Mouse (Mus musculus): ENCODE results near the gene Pde9a. TPM values are rescaled to one million over a fixed set of nuclear protein-coding genes. Genes with fewer than 3 reads are reported as not detected.

The Pde9a gene
- total and polyA plus RNA-seq, 2 experiments from 2014 or later: 5.7 to 19.5 TPM

GRCm38 (mm10) chr17:31389432-31390050 lies 3.5 kb downstream of the Pde9a start:
- WGBS: 86% methylated on average over 3 of the region's 3 CpGs
- H3K36me3 ChIP-seq (replicated peaks; ENCODE audit: control insufficient read depth, insufficient read depth, low read length): no peaks in the 10 kb centered on the region

GRCm38 (mm10) chr17:31391462-31391861 lies 5.5 kb downstream of the Pde9a start:
- H3K27ac ChIP-seq (ENCODE audit: low read depth): no peak overlapping the region
- no peak for TF ChIP-seq CTCF (IDR thresholded peaks at IDR 0.05; ENCODE audit: low read depth)
- TF ChIP-seq EP300 (IDR thresholded peaks at IDR 0.05; ENCODE audit: low read depth): no peak
- no peak for DNase-seq (ENCODE audit: low spot score)
- no peak for ATAC-seq (ENCODE audit: insufficient read depth, low read depth)
- H3K4me3 ChIP-seq (ENCODE audit: low read depth, low read length): no peak overlapping the region
- H3K4me2 ChIP-seq (ENCODE audit: low read depth, low read length): no peak overlapping the region
- no peak overlapping the region for H3K9ac ChIP-seq (replicated peaks; ENCODE audit: low read depth, low read length)
- 48% methylated on average over 3 of the region's 3 CpGs for WGBS
- peaks cover 18% of the 10 kb centered on the region for H3K27me3 ChIP-seq (ENCODE audit: control insufficient read depth, insufficient read depth, low read length)
- no peaks in the 10 kb centered on the region for H3K9me3 ChIP-seq (replicated peaks; ENCODE audit: control insufficient read depth, low read length)
- H3K4me1 ChIP-seq (ENCODE audit: control insufficient read depth, insufficient read depth): no peaks in the 10 kb centered on the region
- H3K36me3 ChIP-seq (replicated peaks; ENCODE audit: control insufficient read depth, insufficient read depth, low read length): no peaks in the 10 kb centered on the region

More at GRCm38 (mm10) chr17:31389432-31390050, 3.5 kb downstream of the Pde9a start:
- H3K4me3 ChIP-seq (ENCODE audit: low read depth, low read length): no peak overlapping the region
- 0 out of 2 replicates have a peak overlapping the region, but pooled peaks have one; percentile 9 for H3K9ac ChIP-seq (replicated peaks; ENCODE audit: low read depth, low read length)
- H3K9me3 ChIP-seq (replicated peaks; ENCODE audit: control insufficient read depth, low read length): no peaks in the 10 kb centered on the region
- H3K4me2 ChIP-seq (ENCODE audit: low read depth, low read length): no peak overlapping the region
- no peak overlapping the region for H3K27ac ChIP-seq (ENCODE audit: low read depth)
- no peaks in the 10 kb centered on the region for H3K4me1 ChIP-seq (ENCODE audit: control insufficient read depth, insufficient read depth)
- ATAC-seq (ENCODE audit: insufficient read depth, low read depth): no peak
- H3K27me3 ChIP-seq (ENCODE audit: control insufficient read depth, insufficient read depth, low read length): peaks cover 24% of the 10 kb centered on the region
- no peak for DNase-seq (ENCODE audit: low spot score)
- TF ChIP-seq CTCF (IDR thresholded peaks at IDR 0.05; ENCODE audit: low read depth) (no peak), EP300 (IDR thresholded peaks at IDR 0.05; ENCODE audit: low read depth) (no peak)

DNA sequence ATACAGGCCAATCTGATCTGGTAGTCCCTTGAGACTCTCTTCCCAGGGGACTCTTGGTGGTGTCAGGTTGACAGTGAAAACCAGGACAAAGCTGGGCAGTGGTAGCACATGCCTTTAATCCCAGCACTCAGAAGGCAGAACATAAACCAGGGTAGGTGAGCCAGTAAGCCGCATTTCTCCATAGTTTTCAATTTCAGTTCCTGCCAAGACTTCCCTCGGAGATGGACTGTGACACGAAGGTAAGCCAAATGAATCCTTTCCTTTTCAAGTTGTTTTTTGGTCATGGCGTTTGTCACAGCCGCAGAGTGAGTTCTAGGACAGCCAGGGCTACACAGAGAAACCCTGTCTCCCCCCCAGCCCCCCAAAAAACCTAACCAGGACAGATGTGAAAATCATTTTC lies 6.0 kb downstream of the Pde9a start:
- no peak for TF ChIP-seq CTCF (IDR thresholded peaks at IDR 0.05; ENCODE audit: low read depth)
- no peak for TF ChIP-seq EP300 (IDR thresholded peaks at IDR 0.05; ENCODE audit: low read depth)
- H3K4me3 ChIP-seq (ENCODE audit: low read depth, low read length): no peak overlapping the region
- no peak overlapping the region for H3K27ac ChIP-seq (ENCODE audit: low read depth)
- WGBS: 81% methylated on average over 5 of the region's 5 CpGs
- H3K4me2 ChIP-seq (ENCODE audit: low read depth, low read length): no peak overlapping the region
- ATAC-seq (ENCODE audit: insufficient read depth, low read depth): no peak
- no peak for DNase-seq (ENCODE audit: low spot score)
- H3K36me3 ChIP-seq (replicated peaks; ENCODE audit: control insufficient read depth, insufficient read depth, low read length): no peaks in the 10 kb centered on the region
- H3K27me3 ChIP-seq (ENCODE audit: control insufficient read depth, insufficient read depth, low read length): peaks cover 12% of the 10 kb centered on the region
- no peak overlapping the region for H3K9ac ChIP-seq (replicated peaks; ENCODE audit: low read depth, low read length)
- no peaks in the 10 kb centered on the region for H3K4me1 ChIP-seq (ENCODE audit: control insufficient read depth, insufficient read depth)
- no peaks in the 10 kb centered on the region for H3K9me3 ChIP-seq (replicated peaks; ENCODE audit: control insufficient read depth, low read length)

GRCm38 (mm10) chr17:31393811-31394210 lies 7.8 kb downstream of the Pde9a start:
- WGBS: 66% methylated on average over 2 of the region's 2 CpGs

GRCm38 (mm10) chr17:31400294-31400693 lies 14.3 kb downstream of the Pde9a start:
- Histone ChIP-seq H3K4me3 (ENCODE audit: low read depth, low read length) (no peak overlapping the region), H3K4me2 (ENCODE audit: low read depth, low read length) (no peak overlapping the region), H3K27me3 (ENCODE audit: control insufficient read depth, insufficient read depth, low read length) (no peaks in the 10 kb centered on the region), H3K4me1 (ENCODE audit: control insufficient read depth, insufficient read depth) (no peaks in the 10 kb centered on the region; the same call in 1 of the 2 replicates), H3K36me3 (replicated peaks; ENCODE audit: control insufficient read depth, insufficient read depth, low read length) (0 out of 2 replicates have a peak, but pooled peaks cover 4% of the 10 kb centered on the region), H3K27ac (ENCODE audit: low read depth) (no peak overlapping the region), H3K9ac (replicated peaks; ENCODE audit: low read depth, low read length) (no peak overlapping the region), H3K9me3 (replicated peaks; ENCODE audit: control insufficient read depth, low read length) (no peaks in the 10 kb centered on the region)
- TF ChIP-seq CTCF (IDR thresholded peaks at IDR 0.05; ENCODE audit: low read depth) (no peak), EP300 (IDR thresholded peaks at IDR 0.05; ENCODE audit: low read depth) (no peak)
- ATAC-seq (ENCODE audit: insufficient read depth, low read depth) (no peak), DNase-seq (ENCODE audit: low spot score) (no peak)
- 85% methylated on average over 6 of the region's 6 CpGs for WGBS

More at GRCm38 (mm10) chr17:31393811-31394210, 7.8 kb downstream of the Pde9a start:
- H3K27me3 ChIP-seq (ENCODE audit: control insufficient read depth, insufficient read depth, low read length): peaks cover 5% of the 10 kb centered on the region; the same call in 1 of the 2 replicates
- no peaks in the 10 kb centered on the region; the same call in 1 of the 2 replicates for H3K4me1 ChIP-seq (ENCODE audit: control insufficient read depth, insufficient read depth)
- no peak overlapping the region for H3K4me3 ChIP-seq (ENCODE audit: low read depth, low read length)
- no peak for DNase-seq (ENCODE audit: low spot score)
- no peaks in the 10 kb centered on the region for H3K36me3 ChIP-seq (replicated peaks; ENCODE audit: control insufficient read depth, insufficient read depth, low read length)
- H3K27ac ChIP-seq (ENCODE audit: low read depth): no peak overlapping the region
- no peak overlapping the region for H3K4me2 ChIP-seq (ENCODE audit: low read depth, low read length)
- TF ChIP-seq EP300 (IDR thresholded peaks at IDR 0.05; ENCODE audit: low read depth) (no peak), CTCF (IDR thresholded peaks at IDR 0.05; ENCODE audit: low read depth) (no peak)
- ATAC-seq (ENCODE audit: insufficient read depth, low read depth): no peak
- H3K9ac ChIP-seq (replicated peaks; ENCODE audit: low read depth, low read length): no peak overlapping the region
- H3K9me3 ChIP-seq (replicated peaks; ENCODE audit: control insufficient read depth, low read length): no peaks in the 10 kb centered on the region

Measured in heart, postnatal 0 days (tissue).